Mouse (Mus musculus): Measurements from ENCODE around the gene Zscan10. TPM values are rescaled to one million over a fixed set of nuclear protein-coding genes. Genes with fewer than 3 reads are reported as not detected.

Zscan10 gene
- polyA plus RNA-seq, 1 experiment from 2014 or later, result not detected

- Histone ChIP-seq H3K4me3 (ENCODE audit: low read depth, low read length) (no peak overlapping the region), H3K4me2 (no peak overlapping the region), H3K4me1 (ENCODE audit: control insufficient read depth, insufficient read depth, low read length) (peaks cover 4% of the 10 kb centered on the region), H3K9me3 (replicated peaks; ENCODE audit: control insufficient read depth, low read length) (no peaks in the 10 kb centered on the region), H3K27me3 (ENCODE audit: control insufficient read depth, insufficient read depth, low read length) (no peaks in the 10 kb centered on the region), H3K36me3 (ENCODE audit: control insufficient read depth, insufficient read depth, low read length) (peaks cover 26% of the 10 kb centered on the region), H3K9ac (ENCODE audit: low read depth, low read length) (no peak overlapping the region), H3K27ac (ENCODE audit: low read depth, low read length) (no peak overlapping the region)
- WGBS (ENCODE audit: insufficient replicate concordance), result 52% methylated on average over 11 of the region's 11 CpGs
- ATAC-seq (replicated peaks; ENCODE audit: insufficient number of reproducible peaks, low FRiP score, low TSS enrichment), result no peak
Measured at GRCm38 (mm10) chr17:23559767-23560166, 40.9 kb upstream of the Zscan10 start.

DNA sequence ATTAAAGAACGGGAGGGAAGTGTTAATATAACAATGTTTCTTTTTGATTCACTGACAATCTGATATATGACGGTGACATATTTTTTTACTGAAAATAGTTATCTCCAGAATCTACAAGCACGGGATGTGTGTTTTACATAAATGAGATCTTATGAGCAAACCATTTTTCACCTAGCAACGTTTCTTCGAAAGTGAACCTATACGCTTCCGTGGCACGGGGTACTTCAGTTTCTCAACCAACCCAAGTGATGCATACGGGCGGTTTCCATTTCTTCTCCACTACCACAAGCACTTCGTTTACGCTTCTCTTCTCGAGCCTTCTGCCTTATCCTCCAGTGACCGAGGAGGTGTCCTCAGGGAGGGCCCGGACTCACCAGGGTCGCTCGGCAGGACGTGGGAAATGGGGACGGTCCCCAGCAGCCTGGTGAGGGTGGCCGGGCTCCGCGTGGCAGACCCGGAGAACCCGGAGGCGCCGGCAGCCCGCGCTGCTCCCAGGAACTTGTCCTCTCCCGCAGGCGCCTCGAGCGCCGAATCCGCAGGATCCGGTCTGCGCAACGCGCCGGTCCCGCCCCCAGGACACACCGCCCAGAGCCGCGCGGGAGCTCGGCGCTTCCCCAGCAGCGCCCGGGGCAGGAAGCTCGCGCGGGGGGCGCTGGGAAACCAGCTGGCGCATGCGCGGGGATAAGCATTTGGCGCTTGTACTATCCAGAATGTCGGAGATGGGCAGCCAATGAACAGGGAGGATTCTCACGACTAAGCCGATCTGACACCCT lies 36.9 kb upstream of the Zscan10 start, which contains the start of gene Zfp213:
TSS of gene Zfp213 (minus strand) at position 644 of the 773 bp plus-strand sequence.
- WGBS (ENCODE audit: insufficient replicate concordance), result 1% methylated on average over 59 of the region's 59 CpGs
- Histone ChIP-seq H3K4me2 (peak within 1 kb of the TSS; percentile 77), H3K9ac (ENCODE audit: low read depth, low read length) (peak within 1 kb of the TSS; percentile 96), H3K4me1 (ENCODE audit: control insufficient read depth, insufficient read depth, low read length) (peaks cover 10% of the 10 kb centered on the region), H3K27me3 (ENCODE audit: control insufficient read depth, insufficient read depth, low read length) (no peaks in the 10 kb centered on the region), H3K36me3 (ENCODE audit: control insufficient read depth, insufficient read depth, low read length) (peaks cover 5% of the 10 kb centered on the region; the same call in 1 of the 2 replicates), H3K9me3 (replicated peaks; ENCODE audit: control insufficient read depth, low read length) (no peaks in the 10 kb centered on the region), H3K4me3 (ENCODE audit: low read depth, low read length) (peak within 1 kb of the TSS; percentile 60), H3K27ac (ENCODE audit: low read depth, low read length) (peak within 1 kb of the TSS; percentile 94)
- peak; percentile 96 for ATAC-seq (replicated peaks; ENCODE audit: insufficient number of reproducible peaks, low FRiP score, low TSS enrichment)

GRCm38 (mm10) chr17:23564368-23564715 lies 36.3 kb upstream of the Zscan10 start:
- Histone ChIP-seq H3K9ac (ENCODE audit: low read depth, low read length) (peak overlapping the region; percentile 86), H3K36me3 (ENCODE audit: control insufficient read depth, insufficient read depth, low read length) (peaks cover 3% of the 10 kb centered on the region; the same call in 1 of the 2 replicates), H3K4me1 (ENCODE audit: control insufficient read depth, insufficient read depth, low read length) (peaks cover 10% of the 10 kb centered on the region), H3K27ac (ENCODE audit: low read depth, low read length) (peak overlapping the region; percentile 94), H3K9me3 (replicated peaks; ENCODE audit: control insufficient read depth, low read length) (no peaks in the 10 kb centered on the region), H3K27me3 (ENCODE audit: control insufficient read depth, insufficient read depth, low read length) (no peaks in the 10 kb centered on the region), H3K4me2 (peak overlapping the region; percentile 77), H3K4me3 (ENCODE audit: low read depth, low read length) (peak overlapping the region; percentile 60)
- under 1% methylated on average over 8 of the region's 8 CpGs for WGBS (ENCODE audit: insufficient replicate concordance)
- peak; percentile 87 for ATAC-seq (replicated peaks; ENCODE audit: insufficient number of reproducible peaks, low FRiP score, low TSS enrichment)

GRCm38 (mm10) chr17:23566787-23567186 lies 33.9 kb upstream of the Zscan10 start:
- Histone ChIP-seq H3K27me3 (ENCODE audit: control insufficient read depth, insufficient read depth, low read length) (no peaks in the 10 kb centered on the region), H3K27ac (ENCODE audit: low read depth, low read length) (no peak overlapping the region), H3K4me3 (ENCODE audit: low read depth, low read length) (no peak overlapping the region), H3K4me1 (ENCODE audit: control insufficient read depth, insufficient read depth, low read length) (peaks cover 10% of the 10 kb centered on the region), H3K9me3 (replicated peaks; ENCODE audit: control insufficient read depth, low read length) (no peaks in the 10 kb centered on the region), H3K36me3 (ENCODE audit: control insufficient read depth, insufficient read depth, low read length) (no peaks in the 10 kb centered on the region), H3K4me2 (no peak overlapping the region), H3K9ac (ENCODE audit: low read depth, low read length) (no peak overlapping the region)
- no peak for ATAC-seq (replicated peaks; ENCODE audit: insufficient number of reproducible peaks, low FRiP score, low TSS enrichment)
- WGBS (ENCODE audit: insufficient replicate concordance), result 46% methylated on average over 5 of the region's 5 CpGs

- no peaks in the 10 kb centered on the region for H3K27me3 ChIP-seq (ENCODE audit: control insufficient read depth, insufficient read depth, low read length)
- peaks cover 7% of the 10 kb centered on the region for H3K4me1 ChIP-seq (ENCODE audit: control insufficient read depth, insufficient read depth, low read length)
- no peak overlapping the region for H3K27ac ChIP-seq (ENCODE audit: low read depth, low read length)
- H3K9me3 ChIP-seq (replicated peaks; ENCODE audit: control insufficient read depth, low read length), result no peaks in the 10 kb centered on the region
- no peak for ATAC-seq (replicated peaks; ENCODE audit: insufficient number of reproducible peaks, low FRiP score, low TSS enrichment)
- no peak overlapping the region for H3K9ac ChIP-seq (ENCODE audit: low read depth, low read length)
- H3K4me2 ChIP-seq, result no peak overlapping the region
- WGBS (ENCODE audit: insufficient replicate concordance), result 36% methylated on average over 5 of the region's 5 CpGs
- no peak overlapping the region for H3K4me3 ChIP-seq (ENCODE audit: low read depth, low read length)
- H3K36me3 ChIP-seq (ENCODE audit: control insufficient read depth, insufficient read depth, low read length), result no peaks in the 10 kb centered on the region
Measured at GRCm38 (mm10) chr17:23568370-23568769, 32.3 kb upstream of the Zscan10 start.

- Histone ChIP-seq H3K4me1 (ENCODE audit: control insufficient read depth, insufficient read depth, low read length) (peaks cover 3% of the 10 kb centered on the region), H3K27me3 (ENCODE audit: control insufficient read depth, insufficient read depth, low read length) (no peaks in the 10 kb centered on the region), H3K4me2 (no peak overlapping the region), H3K36me3 (ENCODE audit: control insufficient read depth, insufficient read depth, low read length) (no peaks in the 10 kb centered on the region; the same call in 1 of the 2 replicates), H3K4me3 (ENCODE audit: low read depth, low read length) (no peak overlapping the region), H3K9me3 (replicated peaks; ENCODE audit: control insufficient read depth, low read length) (no peaks in the 10 kb centered on the region), H3K9ac (ENCODE audit: low read depth, low read length) (no peak overlapping the region), H3K27ac (ENCODE audit: low read depth, low read length) (no peak overlapping the region)
- 30% methylated on average over 6 of the region's 6 CpGs for WGBS (ENCODE audit: insufficient replicate concordance)
- ATAC-seq (replicated peaks; ENCODE audit: insufficient number of reproducible peaks, low FRiP score, low TSS enrichment), result no peak
Measured at GRCm38 (mm10) chr17:23570017-23570416, 30.6 kb upstream of the Zscan10 start.

DNA sequence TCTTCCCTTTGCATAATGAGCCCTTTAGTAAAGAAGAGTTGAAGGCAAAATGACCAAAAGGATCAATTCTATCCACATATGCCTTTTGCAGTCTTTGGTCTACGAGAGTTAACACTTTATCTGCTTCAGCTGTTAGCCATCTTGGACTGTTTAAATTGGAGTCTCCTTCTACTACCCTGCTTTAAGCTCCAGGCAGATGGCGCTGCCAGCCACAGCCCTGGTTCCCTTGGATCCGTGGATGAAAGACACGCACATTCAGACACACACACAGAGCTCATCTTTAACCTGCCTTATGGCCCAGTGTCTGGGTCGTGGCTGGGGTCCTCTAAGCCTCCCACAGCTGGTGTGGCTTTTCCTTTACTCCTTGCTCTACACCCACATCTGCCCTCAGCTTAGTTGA lies 29.6 kb upstream of the Zscan10 start:
- WGBS (ENCODE audit: insufficient replicate concordance), result 16% methylated on average over 5 of the region's 5 CpGs

GRCm38 (mm10) chr17:23572059-23572458 lies 28.6 kb upstream of the Zscan10 start:
- no peak overlapping the region for H3K4me2 ChIP-seq
- 73% methylated on average over 6 of the region's 6 CpGs for WGBS (ENCODE audit: insufficient replicate concordance)
- peaks cover 2% of the 10 kb centered on the region for H3K9me3 ChIP-seq (replicated peaks; ENCODE audit: control insufficient read depth, low read length)
- no peaks in the 10 kb centered on the region for H3K4me1 ChIP-seq (ENCODE audit: control insufficient read depth, insufficient read depth, low read length)
- no peaks in the 10 kb centered on the region for H3K27me3 ChIP-seq (ENCODE audit: control insufficient read depth, insufficient read depth, low read length)
- H3K36me3 ChIP-seq (ENCODE audit: control insufficient read depth, insufficient read depth, low read length), result peaks cover 20% of the 10 kb centered on the region
- H3K4me3 ChIP-seq (ENCODE audit: low read depth, low read length), result no peak overlapping the region
- H3K9ac ChIP-seq (ENCODE audit: low read depth, low read length), result no peak overlapping the region
- no peak overlapping the region for H3K27ac ChIP-seq (ENCODE audit: low read depth, low read length)
- no peak for ATAC-seq (replicated peaks; ENCODE audit: insufficient number of reproducible peaks, low FRiP score, low TSS enrichment)

More for the DNA sequence above, 29.6 kb upstream of the Zscan10 start:
- no peak for ATAC-seq (replicated peaks; ENCODE audit: insufficient number of reproducible peaks, low FRiP score, low TSS enrichment)
- peaks cover 10% of the 10 kb centered on the region for H3K36me3 ChIP-seq (ENCODE audit: control insufficient read depth, insufficient read depth, low read length)
- H3K4me2 ChIP-seq, result no peak overlapping the region
- no peak overlapping the region for H3K4me3 ChIP-seq (ENCODE audit: low read depth, low read length)
- no peaks in the 10 kb centered on the region for H3K4me1 ChIP-seq (ENCODE audit: control insufficient read depth, insufficient read depth, low read length)
- no peak overlapping the region for H3K9ac ChIP-seq (ENCODE audit: low read depth, low read length)
- no peak overlapping the region for H3K27ac ChIP-seq (ENCODE audit: low read depth, low read length)
- no peaks in the 10 kb centered on the region; the same call in 1 of the 2 replicates for H3K9me3 ChIP-seq (replicated peaks; ENCODE audit: control insufficient read depth, low read length)
- no peaks in the 10 kb centered on the region for H3K27me3 ChIP-seq (ENCODE audit: control insufficient read depth, insufficient read depth, low read length)

DNA sequence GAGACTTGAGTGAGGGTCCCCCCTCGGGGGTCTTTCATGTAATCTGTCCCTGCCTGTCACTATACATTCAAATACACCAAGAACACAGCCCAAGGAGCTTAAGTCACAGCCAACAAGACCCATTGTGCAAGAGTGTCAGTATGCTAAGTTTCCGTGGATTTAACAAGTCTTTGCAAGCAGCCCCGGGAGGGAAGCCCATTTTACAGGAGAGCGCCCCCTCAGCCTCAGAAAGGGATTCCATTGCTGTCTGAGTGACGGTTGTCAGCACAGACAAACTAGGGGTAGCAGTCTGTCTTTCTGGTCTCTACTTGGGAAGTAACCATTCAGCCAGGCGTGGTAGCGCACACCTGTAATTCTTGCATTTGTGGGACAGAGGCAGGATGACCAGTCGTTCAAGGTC lies 26.5 kb upstream of the Zscan10 start:
- WGBS (ENCODE audit: insufficient replicate concordance), result 86% methylated on average over 8 of the region's 8 CpGs
- no peak overlapping the region for H3K4me3 ChIP-seq (ENCODE audit: low read depth, low read length)
- H3K36me3 ChIP-seq (ENCODE audit: control insufficient read depth, insufficient read depth, low read length), result peaks cover 28% of the 10 kb centered on the region
- no peaks in the 10 kb centered on the region for H3K27me3 ChIP-seq (ENCODE audit: control insufficient read depth, insufficient read depth, low read length)
- no peak overlapping the region for H3K4me2 ChIP-seq
- no peak overlapping the region for H3K9ac ChIP-seq (ENCODE audit: low read depth, low read length)
- peaks cover 2% of the 10 kb centered on the region for H3K9me3 ChIP-seq (replicated peaks; ENCODE audit: control insufficient read depth, low read length)
- H3K4me1 ChIP-seq (ENCODE audit: control insufficient read depth, insufficient read depth, low read length), result no peaks in the 10 kb centered on the region
- H3K27ac ChIP-seq (ENCODE audit: low read depth, low read length), result no peak overlapping the region
- no peak for ATAC-seq (replicated peaks; ENCODE audit: insufficient number of reproducible peaks, low FRiP score, low TSS enrichment)
